ENCODE assay signal across 9 mouse cellular contexts in the genomic region with DNA sequence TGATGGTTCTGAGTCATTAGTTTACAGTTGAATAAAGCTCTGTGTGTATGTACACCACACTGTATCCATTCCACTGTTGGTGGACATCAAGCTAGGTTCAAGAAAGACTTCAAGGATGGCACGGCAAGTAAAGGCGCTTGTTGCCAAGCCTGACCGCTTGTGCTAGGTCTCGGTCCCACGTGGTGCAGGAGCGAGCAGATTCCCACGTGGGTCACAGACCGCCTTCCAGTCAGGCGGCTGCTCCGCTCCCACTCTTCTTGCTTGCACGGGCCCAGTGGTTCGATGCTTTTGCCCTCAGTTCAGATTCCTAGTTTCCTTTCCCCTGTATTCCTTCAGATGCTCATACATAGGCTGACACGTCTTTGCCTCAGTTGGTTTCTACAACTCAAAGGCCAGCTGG. TPM values are rescaled to one million over a fixed set of nuclear protein-coding genes. Genes with fewer than 3 reads are reported as not detected.
DNase-seq lines count a peak whose midpoint lies in the region; ATAC-seq and TF ChIP-seq lines count a peak whose summit lies in the region.
"Had no signal": no experiment of that assay in that cellular context is flagged by ENCODE, and none has a peak within 500 bp of the region (broad histone marks: within the 10 kb centered on the region; RNA-seq: fewer than 3 reads in every experiment).

No protein-coding gene starts in this region.

- peak overlapping the region; percentile 93; the same call in 1 of the 2 replicates for H3K9ac ChIP-seq in kidney, embryonic 15.5 days
- H3K9ac ChIP-seq in hindbrain, embryonic 13.5 days, result peak overlapping the region; percentile 96
- H3K9ac ChIP-seq in midbrain, embryonic 13.5 days (replicated peaks), result peak overlapping the region; percentile 90

- H3K4me2 ChIP-seq in kidney, embryonic 15.5 days, result peak overlapping the region; percentile 88; the same call in 1 of the 2 replicates
- peak overlapping the region; percentile 55 for H3K4me2 ChIP-seq in hindbrain, embryonic 13.5 days
- peak overlapping the region; percentile 60 for H3K4me2 ChIP-seq in midbrain, embryonic 13.5 days (replicated peaks)

- TF ChIP-seq CTCF in left cerebral cortex, adult 2 months (IDR thresholded peaks at IDR 0.05), result no peak

- no peaks in the 10 kb centered on the region for H3K27me3 ChIP-seq in kidney, embryonic 15.5 days
- no peaks in the 10 kb centered on the region for H3K27me3 ChIP-seq in hindbrain, embryonic 13.5 days
- no peaks in the 10 kb centered on the region for H3K27me3 ChIP-seq in midbrain, embryonic 13.5 days

- H3K36me3 ChIP-seq in kidney, embryonic 15.5 days, result peaks cover 6% of the 10 kb centered on the region
- no peaks in the 10 kb centered on the region for H3K36me3 ChIP-seq in hindbrain, embryonic 13.5 days
- 0 out of 2 replicates have a peak, but pooled peaks cover 3% of the 10 kb centered on the region for H3K36me3 ChIP-seq in midbrain, embryonic 13.5 days

- intact Hi-C loops in left cerebral cortex, adult 2 months (cut with DNase I), result loop anchor here (5.0 kb wide), 2 partner anchors 639 to 1164 kb away; a partner anchor contains a TSS

- no peak for ATAC-seq in kidney, embryonic 15.5 days (replicated peaks; ENCODE audit: low FRiP score)
- no peak for ATAC-seq in hindbrain, embryonic 13.5 days (ENCODE audit: low FRiP score)
- ATAC-seq in midbrain, embryonic 13.5 days, result no peak

- no peak for DNase-seq in kidney, postnatal 4 days
- peak; percentile 47 for DNase-seq in cerebellum, adult 9-11 months
- DNase-seq in frontal cortex, postnatal 25 days (ENCODE audit: low spot score in 2 of 2), result no peak
- DNase-seq in left cerebral cortex, adult 2 months (ENCODE audit: extremely low spot score in 1 of 2, low spot score in 2 of 2), result no peak
- no peak for DNase-seq in c-Kit-positive CD71-positive TER-119-positive erythroid progenitor cells, embryonic 14.5 days (ENCODE audit: low spot score)

- H3K4me3 ChIP-seq in kidney, embryonic 15.5 days (replicated peaks), result peak overlapping the region; percentile 75; the same call in 1 of the 2 replicates
- H3K4me3 ChIP-seq in hindbrain, embryonic 13.5 days, result peak overlapping the region; percentile 95
- H3K4me3 ChIP-seq in midbrain, embryonic 13.5 days (replicated peaks), result peak overlapping the region; percentile 92
- H3K4me3 ChIP-seq in left cerebral cortex, adult 2 months, result no peak overlapping the region

- peaks cover 38% of the 10 kb centered on the region for H3K4me1 ChIP-seq in kidney, embryonic 15.5 days
- H3K4me1 ChIP-seq in hindbrain, embryonic 13.5 days (replicated peaks), result peaks cover 41% of the 10 kb centered on the region
- H3K4me1 ChIP-seq in midbrain, embryonic 13.5 days (replicated peaks), result peaks cover 37% of the 10 kb centered on the region

- no peak overlapping the region for H3K27ac ChIP-seq in kidney, embryonic 15.5 days
- H3K27ac ChIP-seq in hindbrain, embryonic 13.5 days, result peak overlapping the region; percentile 95; the same call in 1 of the 2 replicates
- H3K27ac ChIP-seq in midbrain, embryonic 13.5 days, result peak overlapping the region; percentile 92; the same call in 1 of the 2 replicates
- H3K27ac ChIP-seq in left cerebral cortex, adult 2 months, result no peak overlapping the region

- 80% methylated on average over 13 of the region's 13 CpGs for WGBS in kidney, embryonic 15.5 days
- WGBS in hindbrain, embryonic 13.5 days, result 87% methylated on average over 13 of the region's 13 CpGs
- 87% methylated on average over 13 of the region's 13 CpGs for WGBS in midbrain, embryonic 13.5 days

- H3K9me3 ChIP-seq in kidney, embryonic 15.5 days (replicated peaks), result no peaks in the 10 kb centered on the region
- no peaks in the 10 kb centered on the region for H3K9me3 ChIP-seq in hindbrain, embryonic 13.5 days
- no peaks in the 10 kb centered on the region for H3K9me3 ChIP-seq in midbrain, embryonic 13.5 days

RNA-seq across cellular contexts. Expression of a gene that starts 1.5 kb away (rescaled TPM):
- 13.4 and 13.9 TPM in 2 replicates for polyA plus RNA-seq in kidney, embryonic 15.5 days (2015; fragmentation: Nextera tagmentation; extraction: Ambion mirVana)
- polyA plus RNA-seq in hindbrain, embryonic 13.5 days (2015; fragmentation: Nextera tagmentation; extraction: Ambion mirVana), result 11.2 and 11.5 TPM in 2 replicates
- polyA plus RNA-seq in midbrain, embryonic 13.5 days (2015; fragmentation: Nextera tagmentation; extraction: Ambion mirVana), result 11.0 and 11.6 TPM in 2 replicates
- total RNA-seq in left cerebral cortex, adult 2 months (2021), result 10 to 100 TPM; 11.3 to 12.1 TPM

RNA-seq across cellular contexts. Expression of a gene that starts 1.5 kb away (rescaled TPM):
- polyA plus RNA-seq in kidney, embryonic 15.5 days (2015; fragmentation: Nextera tagmentation; extraction: Ambion mirVana), result 560 and 580 TPM in 2 replicates
- polyA plus RNA-seq in hindbrain, embryonic 13.5 days (2015; fragmentation: Nextera tagmentation; extraction: Ambion mirVana), result 509 and 525 TPM in 2 replicates
- 540 and 561 TPM in 2 replicates for polyA plus RNA-seq in midbrain, embryonic 13.5 days (2015; fragmentation: Nextera tagmentation; extraction: Ambion mirVana)
- total RNA-seq in left cerebral cortex, adult 2 months (2021), result 100 to 1,000 TPM; 173 to 182 TPM

RNA-seq across cellular contexts. Expression of a gene that starts 37.9 kb away (rescaled TPM):
- 13.6 and 14.6 TPM in 2 replicates for polyA plus RNA-seq in kidney, embryonic 15.5 days (2015; fragmentation: Nextera tagmentation; extraction: Ambion mirVana)
- polyA plus RNA-seq in hindbrain, embryonic 13.5 days (2015; fragmentation: Nextera tagmentation; extraction: Ambion mirVana), result 5.9 and 6.1 TPM in 2 replicates
- 3.1 and 4.0 TPM in 2 replicates for polyA plus RNA-seq in midbrain, embryonic 13.5 days (2015; fragmentation: Nextera tagmentation; extraction: Ambion mirVana)
- total RNA-seq in left cerebral cortex, adult 2 months (2021), result 10 to 100 TPM; 15.7 to 17.9 TPM
- total RNA-seq: granulocyte monocyte progenitor cell, adult 5-6 weeks had no signal

Comparison
In these comparisons a context has a peak if more than half of its experiments do, and no peak if none do; other contexts are left out.
1. H3K27ac ChIP-seq: peak in hindbrain, embryonic 13.5 days (single experiment) and midbrain, embryonic 13.5 days (single experiment); none in kidney, embryonic 15.5 days (single experiment) and left cerebral cortex, adult 2 months (single experiment).
2. Peak in every context shown above with its lines, with median percentiles within 50 percentile points of each other: H3K4me2 ChIP-seq and H3K9ac ChIP-seq.